Comparison of ENCODE assay signal across 8 mouse cellular contexts in genomic region chr15:98968701-98969371, GRCm38 (mm10). TPM values are rescaled to one million over a fixed set of nuclear protein-coding genes. Genes with fewer than 3 reads are reported as not detected.
DNase-seq lines count a peak whose midpoint lies in the region; ATAC-seq lines count a peak whose summit lies in the region.

No protein-coding gene starts in this region.

- H3K4me2 ChIP-seq in limb, embryonic 12.5 days: peak overlapping the region; percentile 11
- H3K4me2 ChIP-seq in neural tube, embryonic 15.5 days: peak overlapping the region; percentile 46

- no peak for ATAC-seq in limb, embryonic 12.5 days (ENCODE audit: insufficient number of reproducible peaks, insufficient read depth, low FRiP score, low TSS enrichment, low read depth)
- ATAC-seq in neural tube, embryonic 15.5 days (ENCODE audit: low FRiP score): peak; percentile 71

- H3K9ac ChIP-seq in limb, embryonic 12.5 days (replicated peaks): 0 out of 2 replicates have a peak overlapping the region, but pooled peaks have one; percentile 13
- H3K9ac ChIP-seq in neural tube, embryonic 15.5 days (replicated peaks): peak overlapping the region; percentile 30

- no peak overlapping the region for H3K4me3 ChIP-seq in limb, embryonic 12.5 days (replicated peaks)
- H3K4me3 ChIP-seq in neural tube, embryonic 15.5 days (replicated peaks): no peak overlapping the region

- DNase-seq in adrenal gland, adult 2 months: peak; percentile 66
- DNase-seq in adrenal gland, adult 8-10 months: no peak
- peak; percentile 62 for DNase-seq in 3T3-L1 (ENCODE audit: low read depth, low spot score)
- DNase-seq in cerebellum, postnatal 36 days: peak; percentile 81
- DNase-seq in heart, postnatal 4 days: peak; percentile 69
- DNase-seq in c-Kit-positive CD71-positive TER-119-positive erythroid progenitor cells, embryonic 14.5 days (ENCODE audit: low spot score): no peak

- 0 out of 2 replicates have a peak, but pooled peaks cover 3% of the 10 kb centered on the region for H3K9me3 ChIP-seq in limb, embryonic 12.5 days
- H3K9me3 ChIP-seq in neural tube, embryonic 15.5 days (replicated peaks): peaks cover 4% of the 10 kb centered on the region; the same call in 1 of the 2 replicates

- H3K27me3 ChIP-seq in limb, embryonic 12.5 days: no peaks in the 10 kb centered on the region
- H3K27me3 ChIP-seq in neural tube, embryonic 15.5 days (replicated peaks): no peaks in the 10 kb centered on the region

- H3K36me3 ChIP-seq in limb, embryonic 12.5 days: no peaks in the 10 kb centered on the region
- H3K36me3 ChIP-seq in neural tube, embryonic 15.5 days: no peaks in the 10 kb centered on the region

- peak overlapping the region; percentile 64 for H3K27ac ChIP-seq in limb, embryonic 12.5 days
- H3K27ac ChIP-seq in neural tube, embryonic 15.5 days (replicated peaks): peak overlapping the region; percentile 96

- 16% methylated on average over 12 of the region's 12 CpGs for WGBS in limb, embryonic 12.5 days
- 6% methylated on average over 12 of the region's 12 CpGs for WGBS in neural tube, embryonic 15.5 days

- peaks cover 21% of the 10 kb centered on the region for H3K4me1 ChIP-seq in limb, embryonic 12.5 days (replicated peaks)
- H3K4me1 ChIP-seq in neural tube, embryonic 15.5 days: peaks cover 65% of the 10 kb centered on the region

RNA-seq across cellular contexts. Expression of gene Tuba1a, which starts 15.3 kb away (rescaled TPM):
- 100 to 1,000 TPM in 1 of 2 experiments, 10 to 100 TPM in 1; 63.2 to 125 TPM for total RNA-seq in adrenal gland, adult 2 months (2021)
- polyA plus RNA-seq in adrenal gland, adult 2 months (2012; rRNA removed): 128 and 133 TPM in 2 replicates
- 100 to 1,000 TPM in 3 of 4 experiments, 10 to 100 TPM in 1; 70.5 to 196 (median 116) TPM for total RNA-seq in adrenal gland, adult 8-10 months (2022)
- total RNA-seq in heart, postnatal 4 days (2021): 100 to 1,000 TPM; 435 TPM
- 1,314 and 1,328 TPM in 2 replicates for polyA plus RNA-seq in limb, embryonic 12.5 days (2016; fragmentation: Nextera tagmentation; extraction: Ambion mirVana)
- 10,639 and 13,509 TPM in 2 replicates for polyA plus RNA-seq in neural tube, embryonic 15.5 days (2015; fragmentation: Nextera tagmentation; extraction: Ambion mirVana)

RNA-seq across cellular contexts. Expression of gene Gm49450, which starts 15.5 kb away (rescaled TPM):
- total RNA-seq in adrenal gland, adult 2 months (2021): 10 to 100 TPM in 1 of 2 experiments, not detected in 1; 10.9 TPM
- 49.5 and 126 TPM in 2 replicates for polyA plus RNA-seq in adrenal gland, adult 2 months (2012; rRNA removed)
- not detected for total RNA-seq in adrenal gland, adult 8-10 months (2022)
- not detected for total RNA-seq in heart, postnatal 4 days (2021)
- polyA plus RNA-seq in limb, embryonic 12.5 days (2016; fragmentation: Nextera tagmentation; extraction: Ambion mirVana): not detected in 2 replicates
- not detected in 2 replicates for polyA plus RNA-seq in neural tube, embryonic 15.5 days (2015; fragmentation: Nextera tagmentation; extraction: Ambion mirVana)

RNA-seq across cellular contexts. Expression of gene Tuba1b, which starts 34.5 kb away (rescaled TPM):
- 100 to 1,000 TPM; 235 to 261 TPM for total RNA-seq in adrenal gland, adult 2 months (2021)
- 616 and 725 TPM in 2 replicates for polyA plus RNA-seq in adrenal gland, adult 2 months (2012; rRNA removed)
- 100 to 1,000 TPM; 199 to 221 (median 208) TPM for total RNA-seq in adrenal gland, adult 8-10 months (2022)
- total RNA-seq in heart, postnatal 4 days (2021): 100 to 1,000 TPM; 873 to 889 TPM
- 1,691 and 1,695 TPM in 2 replicates for polyA plus RNA-seq in limb, embryonic 12.5 days (2016; fragmentation: Nextera tagmentation; extraction: Ambion mirVana)
- 1,446 and 1,534 TPM in 2 replicates for polyA plus RNA-seq in neural tube, embryonic 15.5 days (2015; fragmentation: Nextera tagmentation; extraction: Ambion mirVana)

RNA-seq across cellular contexts. Expression of gene Lmbr1l, which starts 50.8 kb away (rescaled TPM):
- 10 to 100 TPM; 11.5 to 14.2 TPM for total RNA-seq in adrenal gland, adult 2 months (2021)
- polyA plus RNA-seq in adrenal gland, adult 2 months (2012; rRNA removed): 36.3 and 58.5 TPM in 2 replicates
- 10 to 100 TPM; 12.3 to 33.2 (median 27.8) TPM for total RNA-seq in adrenal gland, adult 8-10 months (2022)
- 10 to 100 TPM; 14.1 to 15.9 TPM for total RNA-seq in heart, postnatal 4 days (2021)
- 23.4 and 24.1 TPM in 2 replicates for polyA plus RNA-seq in limb, embryonic 12.5 days (2016; fragmentation: Nextera tagmentation; extraction: Ambion mirVana)
- 27.9 and 28.6 TPM in 2 replicates for polyA plus RNA-seq in neural tube, embryonic 15.5 days (2015; fragmentation: Nextera tagmentation; extraction: Ambion mirVana)

Comparison
In these comparisons a context has a peak if more than half of its experiments do, and no peak if none do; other contexts are left out.
1. DNase-seq: peak in adrenal gland, adult 2 months (single experiment), 3T3-L1 (single experiment), cerebellum, postnatal 36 days (2 of 2) and heart, postnatal 4 days (single experiment); none in adrenal gland, adult 8-10 months (single experiment) and c-Kit-positive CD71-positive TER-119-positive erythroid progenitor cells, embryonic 14.5 days (single experiment).